Mouse (Mus musculus): ENCODE results near the gene Ky. TPM values are rescaled to one million over a fixed set of nuclear protein-coding genes. Genes with fewer than 3 reads are reported as not detected.

The Ky gene
- polyA plus RNA-seq, 1 experiment = not detected

- WGBS = 58% methylated on average over 12 of the region's 12 CpGs
- H3K4me1 ChIP-seq (ENCODE audit: control insufficient read depth, insufficient read depth, low read length) = peaks cover 10% of the 10 kb centered on the region
- H3K27ac ChIP-seq (ENCODE audit: insufficient read depth, low read depth, low read length) = no peak overlapping the region
- no peak overlapping the region for H3K4me3 ChIP-seq (ENCODE audit: insufficient read depth, low read depth, low read length)
- TF ChIP-seq POLR2A (IDR thresholded peaks at IDR 0.05; ENCODE audit: insufficient read depth, low read depth, low read length) (no peak), CTCF (IDR thresholded peaks at IDR 0.05; ENCODE audit: insufficient read depth, low read depth, low read length) (no peak)
These were observed 13.3 kb upstream of the Ky start for GRCm38 (mm10) chr9:102492031-102492795.

GRCm38 (mm10) chr9:102493044-102493443 lies 12.5 kb upstream of the Ky start:
- Histone ChIP-seq H3K4me3 (ENCODE audit: insufficient read depth, low read depth, low read length) (no peak overlapping the region), H3K27ac (ENCODE audit: insufficient read depth, low read depth, low read length) (no peak overlapping the region), H3K4me1 (ENCODE audit: control insufficient read depth, insufficient read depth, low read length) (peaks cover 17% of the 10 kb centered on the region)
- TF ChIP-seq POLR2A (IDR thresholded peaks at IDR 0.05; ENCODE audit: insufficient read depth, low read depth, low read length) = no peak
- TF ChIP-seq CTCF (IDR thresholded peaks at IDR 0.05; ENCODE audit: insufficient read depth, low read depth, low read length) = no peak
- WGBS = 60% methylated on average over 4 of the region's 4 CpGs

GRCm38 (mm10) chr9:102493916-102494315 lies 11.6 kb upstream of the Ky start:
- H3K27ac ChIP-seq (ENCODE audit: insufficient read depth, low read depth, low read length) = no peak overlapping the region
- peaks cover 23% of the 10 kb centered on the region for H3K4me1 ChIP-seq (ENCODE audit: control insufficient read depth, insufficient read depth, low read length)
- 96% methylated on average over 2 of the region's 2 CpGs for WGBS
- H3K4me3 ChIP-seq (ENCODE audit: insufficient read depth, low read depth, low read length) = no peak overlapping the region
- TF ChIP-seq POLR2A (IDR thresholded peaks at IDR 0.05; ENCODE audit: insufficient read depth, low read depth, low read length) = no peak
- no peak for TF ChIP-seq CTCF (IDR thresholded peaks at IDR 0.05; ENCODE audit: insufficient read depth, low read depth, low read length)

GRCm38 (mm10) chr9:102494454-102494853 lies 11.1 kb upstream of the Ky start:
- Histone ChIP-seq H3K4me1 (ENCODE audit: control insufficient read depth, insufficient read depth, low read length) (peaks cover 26% of the 10 kb centered on the region), H3K4me3 (ENCODE audit: insufficient read depth, low read depth, low read length) (no peak overlapping the region), H3K27ac (ENCODE audit: insufficient read depth, low read depth, low read length) (no peak overlapping the region)
- TF ChIP-seq POLR2A (IDR thresholded peaks at IDR 0.05; ENCODE audit: insufficient read depth, low read depth, low read length) (no peak), CTCF (IDR thresholded peaks at IDR 0.05; ENCODE audit: insufficient read depth, low read depth, low read length) (no peak)
- 84% methylated on average over 9 of the region's 9 CpGs for WGBS

- H3K27ac ChIP-seq (ENCODE audit: insufficient read depth, low read depth, low read length) = no peak overlapping the region
- WGBS = 98% methylated on average over 4 of the region's 4 CpGs
- no peak overlapping the region for H3K4me3 ChIP-seq (ENCODE audit: insufficient read depth, low read depth, low read length)
- H3K4me1 ChIP-seq (ENCODE audit: control insufficient read depth, insufficient read depth, low read length) = peaks cover 27% of the 10 kb centered on the region
- no peak for TF ChIP-seq CTCF (IDR thresholded peaks at IDR 0.05; ENCODE audit: insufficient read depth, low read depth, low read length)
- no peak for TF ChIP-seq POLR2A (IDR thresholded peaks at IDR 0.05; ENCODE audit: insufficient read depth, low read depth, low read length)
These were observed 10.3 kb upstream of the Ky start for GRCm38 (mm10) chr9:102495266-102495665.

- peaks cover 27% of the 10 kb centered on the region for H3K4me1 ChIP-seq (ENCODE audit: control insufficient read depth, insufficient read depth, low read length)
- no peak overlapping the region for H3K27ac ChIP-seq (ENCODE audit: insufficient read depth, low read depth, low read length)
- no peak for TF ChIP-seq CTCF (IDR thresholded peaks at IDR 0.05; ENCODE audit: insufficient read depth, low read depth, low read length)
- TF ChIP-seq POLR2A (IDR thresholded peaks at IDR 0.05; ENCODE audit: insufficient read depth, low read depth, low read length) = no peak
- 79% methylated on average over 3 of the region's 3 CpGs for WGBS
- no peak overlapping the region for H3K4me3 ChIP-seq (ENCODE audit: insufficient read depth, low read depth, low read length)
These were observed 9.0 kb upstream of the Ky start for GRCm38 (mm10) chr9:102496481-102497041.

GRCm38 (mm10) chr9:102497089-102497690 lies 8.4 kb upstream of the Ky start:
- peaks cover 27% of the 10 kb centered on the region for H3K4me1 ChIP-seq (ENCODE audit: control insufficient read depth, insufficient read depth, low read length)
- 86% methylated on average over 9 of the region's 9 CpGs for WGBS
- H3K27ac ChIP-seq (ENCODE audit: insufficient read depth, low read depth, low read length) = no peak overlapping the region
- no peak overlapping the region for H3K4me3 ChIP-seq (ENCODE audit: insufficient read depth, low read depth, low read length)
- TF ChIP-seq CTCF (IDR thresholded peaks at IDR 0.05; ENCODE audit: insufficient read depth, low read depth, low read length) (no peak), POLR2A (IDR thresholded peaks at IDR 0.05; ENCODE audit: insufficient read depth, low read depth, low read length) (no peak)

- Histone ChIP-seq H3K27ac (ENCODE audit: insufficient read depth, low read depth, low read length) (no peak overlapping the region), H3K4me3 (ENCODE audit: insufficient read depth, low read depth, low read length) (no peak overlapping the region), H3K4me1 (ENCODE audit: control insufficient read depth, insufficient read depth, low read length) (peaks cover 25% of the 10 kb centered on the region)
- TF ChIP-seq CTCF (IDR thresholded peaks at IDR 0.05; ENCODE audit: insufficient read depth, low read depth, low read length) (no peak), POLR2A (IDR thresholded peaks at IDR 0.05; ENCODE audit: insufficient read depth, low read depth, low read length) (no peak)
- 63% methylated on average over 9 of the region's 9 CpGs for WGBS
These were observed 7.6 kb upstream of the Ky start for GRCm38 (mm10) chr9:102497833-102498430.

- WGBS = 90% methylated on average over 6 of the region's 6 CpGs
- no peak overlapping the region for H3K27ac ChIP-seq (ENCODE audit: insufficient read depth, low read depth, low read length)
- TF ChIP-seq CTCF (IDR thresholded peaks at IDR 0.05; ENCODE audit: insufficient read depth, low read depth, low read length) (no peak), POLR2A (IDR thresholded peaks at IDR 0.05; ENCODE audit: insufficient read depth, low read depth, low read length) (no peak)
- H3K4me1 ChIP-seq (ENCODE audit: control insufficient read depth, insufficient read depth, low read length) = peaks cover 22% of the 10 kb centered on the region
- H3K4me3 ChIP-seq (ENCODE audit: insufficient read depth, low read depth, low read length) = no peak overlapping the region
These were observed 6.8 kb upstream of the Ky start for GRCm38 (mm10) chr9:102498701-102499100.

All from olfactory bulb, adult 2 months (tissue).